Mouse (Mus musculus): ENCODE data around the gene Gm20683.

- TF ChIP-seq CTCF (IDR thresholded peaks at IDR 0.05; ENCODE audit: low read depth, low read length) (no peak), POLR2A (IDR thresholded peaks at IDR 0.05; ENCODE audit: extremely low read depth, insufficient read depth, low read length) (no peak)
Measured at GRCm38 (mm10) chr17:25809606-25810340, 31.8 kb downstream of the Gm20683 start.

Data from liver, adult 2 months (tissue).